Comparison of ENCODE assay signal across 15 mouse cellular contexts in genomic region chr19:34568988-34569895, GRCm38 (mm10). TPM values are rescaled to one million over a fixed set of nuclear protein-coding genes. Genes with fewer than 3 reads are reported as not detected.
A peak's percentile ranks its signal among the peaks of the same experiment; 100 is the strongest.
DNase-seq lines count a peak whose midpoint lies in the region; TF ChIP-seq lines count a peak whose summit lies in the region.
"Had no signal": no experiment of that assay in that cellular context is flagged by ENCODE, and none has a peak within 500 bp of the region (broad histone marks: within the 10 kb centered on the region; RNA-seq: fewer than 3 reads in every experiment).

No protein-coding gene starts in this region.

- H3K79me2 ChIP-seq in C2C12 (ENCODE audit: control insufficient read depth, insufficient read depth), result no peaks in the 10 kb centered on the region

- no peaks in the 10 kb centered on the region for H3K27me3 ChIP-seq in C2C12 (ENCODE audit: control insufficient read depth, insufficient read depth, insufficient read length)
- H3K27me3 ChIP-seq: forebrain, embryonic 15.5 days had no signal

- no peak overlapping the region for H3K4me3 ChIP-seq in C2C12 (ENCODE audit: insufficient read depth, poor library complexity, severe bottlenecking)
- H3K4me3 ChIP-seq: forebrain, embryonic 15.5 days; hindbrain, embryonic 10.5 days had no signal

- H3K79me3 ChIP-seq in C2C12 (ENCODE audit: low read depth), result no peaks in the 10 kb centered on the region

- no peak overlapping the region for H3ac ChIP-seq in C2C12 (ENCODE audit: control insufficient read depth, insufficient read length, low read depth)

- no peak for TF ChIP-seq CTCF in C2C12 (IDR thresholded peaks at IDR 0.05; ENCODE audit: control insufficient read depth, insufficient read depth, insufficient read length)

- no peaks in the 10 kb centered on the region for H3K36me3 ChIP-seq in C2C12 (ENCODE audit: control insufficient read depth, insufficient read depth)
- H3K36me3 ChIP-seq: forebrain, embryonic 15.5 days; hindbrain, embryonic 10.5 days had no signal

- DNase-seq in kidney, adult 18-20 months, result peak; percentile 29
- DNase-seq in kidney, postnatal 14 days, result no peak
- DNase-seq in kidney, adult 9 months, result peak; percentile 76
- peak; percentile 38 for DNase-seq in lung, postnatal 10 days
- DNase-seq in layer of hippocampus, adult 11-12 months (ENCODE audit: low spot score), result no peak
- DNase-seq in layer of hippocampus, postnatal 36 days, result no peak
- no peak for DNase-seq in urinary bladder, postnatal 14 days (ENCODE audit: low spot score)
- DNase-seq: cerebellum, postnatal 14 days; left cerebral cortex, postnatal 4 days; lung, embryonic 14.5 days; thymus, postnatal 14 days had no signal

TF ChIP-seq in C2C12, 6 proteins besides CTCF, POLR2A, EP300 and RAD21:
- TF ChIP-seq MAX (IDR thresholded peaks at IDR 0.05), result peak; percentile 28
- TF ChIP-seq CEBPB (IDR thresholded peaks at IDR 0.05; ENCODE audit: low read depth), result no peak
- TF ChIP-seq USF1 (IDR thresholded peaks at IDR 0.05; ENCODE audit: low read depth), result no peak

RNA-seq across cellular contexts. Expression of gene Ifit3, which starts 14.1 kb away (rescaled TPM):
- 0.05 TPM for polyA plus RNA-seq in C2C12 (2012; fragmentation: generic; extraction: Trizol)
- total RNA-seq in layer of hippocampus, postnatal 36 days (2021), result 1 to 10 TPM; 1.7 to 2.3 TPM

RNA-seq across cellular contexts. Expression of gene Ifit2, which starts 18.7 kb away (rescaled TPM):
- 1.6 TPM for polyA plus RNA-seq in C2C12 (2012; fragmentation: generic; extraction: Trizol)
- total RNA-seq in layer of hippocampus, postnatal 36 days (2021), result 1 to 10 TPM; 3.9 to 5.4 TPM

RNA-seq across cellular contexts. Expression of gene Ifit1bl1, which starts 32.5 kb away (rescaled TPM):
- polyA plus RNA-seq in C2C12 (2012; fragmentation: generic; extraction: Trizol), result not detected
- total RNA-seq in layer of hippocampus, postnatal 36 days (2021), result 1 to 10 TPM; 1.3 TPM
- total RNA-seq: gastrocnemius, adult 8-10 months had no signal
- polyA plus RNA-seq: hindbrain, embryonic 10.5 days had no signal

RNA-seq across cellular contexts. Expression of gene Ifit3b, which starts 38.5 kb away (rescaled TPM):
- polyA plus RNA-seq in C2C12 (2012; fragmentation: generic; extraction: Trizol), result not detected
- 1 to 10 TPM; 1.1 to 1.4 TPM for total RNA-seq in layer of hippocampus, postnatal 36 days (2021)
- polyA plus RNA-seq: hindbrain, embryonic 10.5 days; lung, embryonic 14.5 days had no signal

RNA-seq across cellular contexts. Expression of gene Lipa, which starts 42.0 kb away (rescaled TPM):
- 8.8 TPM for polyA plus RNA-seq in C2C12 (2012; fragmentation: generic; extraction: Trizol)
- 10 to 100 TPM; 20.2 to 20.5 TPM for total RNA-seq in layer of hippocampus, postnatal 36 days (2021)

Comparison
In these comparisons a context has a peak if more than half of its experiments do, and no peak if none do; other contexts are left out.
1. DNase-seq: peak in kidney, adult 18-20 months (single experiment), kidney, adult 9 months (single experiment) and lung, postnatal 10 days (single experiment); none in kidney, postnatal 14 days (single experiment), layer of hippocampus, adult 11-12 months (single experiment), layer of hippocampus, postnatal 36 days (0 of 2) and urinary bladder, postnatal 14 days (single experiment).